Comparison of ENCODE assay signal across 11 mouse cellular contexts in the genomic region with DNA sequence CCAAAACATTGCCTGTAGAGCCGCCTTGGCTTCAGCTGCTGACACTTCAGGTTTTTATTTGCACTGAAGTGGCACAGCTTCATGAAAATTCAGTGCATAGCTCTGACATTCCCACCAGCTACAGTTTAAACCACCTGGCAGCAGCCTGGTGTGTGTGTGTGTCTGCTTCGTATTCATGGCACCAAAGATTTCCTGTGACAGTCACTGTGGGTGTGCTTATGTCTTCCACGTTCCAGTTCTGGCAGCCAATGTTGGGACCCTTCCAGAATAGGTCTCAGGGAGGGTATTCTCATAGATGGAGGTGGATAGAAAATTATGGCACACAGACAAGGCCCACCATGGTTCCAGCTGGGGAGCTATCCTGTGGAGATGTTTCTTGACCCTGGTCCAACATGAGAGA. TPM values are rescaled to one million over a fixed set of nuclear protein-coding genes. Genes with fewer than 3 reads are reported as not detected.
DNase-seq lines count a peak whose midpoint lies in the region; ATAC-seq and TF ChIP-seq lines count a peak whose summit lies in the region.
"Had no signal": no experiment of that assay in that cellular context is flagged by ENCODE, and none has a peak within 500 bp of the region (broad histone marks: within the 10 kb centered on the region; RNA-seq: fewer than 3 reads in every experiment).

No protein-coding gene starts in this region.

- H3K9ac ChIP-seq in forebrain, embryonic 16.5 days (replicated peaks; ENCODE audit: low read depth, low read length), result no peak overlapping the region
- H3K9ac ChIP-seq: lung, embryonic 14.5 days had no signal

- no peaks in the 10 kb centered on the region for H3K9me3 ChIP-seq in forebrain, embryonic 16.5 days (ENCODE audit: control insufficient read depth, low read length)
- H3K9me3 ChIP-seq in forebrain, embryonic 10.5 days, result no peaks in the 10 kb centered on the region

- intact Hi-C loops in left cerebral cortex, postnatal 4 days (cut with DNase I), result no loop called here
- intact Hi-C loops in left cerebral cortex, postnatal 10 days (cut with DNase I), result no loop called here

- no peak overlapping the region for H3K27ac ChIP-seq in forebrain, embryonic 16.5 days (ENCODE audit: low read length)
- no peak overlapping the region for H3K27ac ChIP-seq in forebrain, embryonic 10.5 days
- H3K27ac ChIP-seq in cerebellum, adult 2 months (ENCODE audit: insufficient read depth, low read length), result no peak overlapping the region

- no peaks in the 10 kb centered on the region for H3K27me3 ChIP-seq in forebrain, embryonic 16.5 days (replicated peaks; ENCODE audit: control insufficient read depth, insufficient read depth, low read length)
- H3K27me3 ChIP-seq in forebrain, embryonic 10.5 days (ENCODE audit: poor library complexity, severe bottlenecking), result no peaks in the 10 kb centered on the region
- H3K27me3 ChIP-seq in cerebellum, adult 2 months (ENCODE audit: control insufficient read depth, insufficient read depth, low read length), result no peaks in the 10 kb centered on the region

- ATAC-seq in forebrain, embryonic 16.5 days, result peak; percentile 71; the same call in 1 of the 2 replicates
- no peak for ATAC-seq in megakaryocyte progenitor cell, adult 5-6 weeks (replicated peaks; ENCODE audit: poor library complexity)

- no peaks in the 10 kb centered on the region for H3K36me3 ChIP-seq in forebrain, embryonic 16.5 days (ENCODE audit: control insufficient read depth, insufficient read depth)
- H3K36me3 ChIP-seq in forebrain, embryonic 10.5 days (replicated peaks), result no peaks in the 10 kb centered on the region

- TF ChIP-seq CTCF in cerebellum, adult 2 months (IDR thresholded peaks at IDR 0.05; ENCODE audit: borderline replicate concordance, insufficient read depth, low read depth, low read length), result no peak

- no peak for DNase-seq in forebrain, embryonic 10.5 days (ENCODE audit: extremely low spot score, low spot score)
- peak; percentile 67 for DNase-seq in left cerebral cortex, postnatal 4 days
- no peak for DNase-seq in left cerebral cortex, postnatal 10 days (ENCODE audit: extremely low spot score in 1 of 2, low spot score in 2 of 2)
- peak; percentile 27 to 46 for DNase-seq in cerebellum, adult 2 months
- DNase-seq in kidney, postnatal 25 days, result peak; percentile 16 to 38
- DNase-seq in lung, postnatal 14 days, result no peak
- DNase-seq: heart, adult 18-20 months; lung, embryonic 14.5 days; thymus, postnatal 14 days had no signal

- TF ChIP-seq POLR2A in cerebellum, adult 2 months (IDR thresholded peaks at IDR 0.05; ENCODE audit: borderline replicate concordance, insufficient read depth, low read length), result no peak

- WGBS in forebrain, embryonic 16.5 days, result 38% methylated on average over 3 of the region's 3 CpGs
- 90% methylated on average over 3 of the region's 3 CpGs for WGBS in forebrain, embryonic 10.5 days
- 17% methylated on average over 3 of the region's 3 CpGs for WGBS in cerebellum, adult 2 months

- H3K4me1 ChIP-seq in forebrain, embryonic 16.5 days (replicated peaks; ENCODE audit: control insufficient read depth, insufficient read depth, low read length), result peaks cover 6% of the 10 kb centered on the region; the same call in 1 of the 2 replicates
- H3K4me1 ChIP-seq in forebrain, embryonic 10.5 days, result peaks cover 5% of the 10 kb centered on the region
- peaks cover 8% of the 10 kb centered on the region; the same call in 1 of the 2 replicates for H3K4me1 ChIP-seq in cerebellum, adult 2 months (ENCODE audit: control insufficient read depth, insufficient read depth, low read length)

- H3K4me2 ChIP-seq in forebrain, embryonic 16.5 days (ENCODE audit: low read length), result no peak overlapping the region
- H3K4me2 ChIP-seq: lung, embryonic 14.5 days had no signal

- no peak overlapping the region for H3K4me3 ChIP-seq in forebrain, embryonic 16.5 days (replicated peaks; ENCODE audit: low read length)
- H3K4me3 ChIP-seq in forebrain, embryonic 10.5 days, result no peak overlapping the region
- H3K4me3 ChIP-seq in cerebellum, adult 2 months (replicated peaks; ENCODE audit: insufficient read depth, low read depth, low read length), result no peak overlapping the region

RNA-seq across cellular contexts. Expression of a gene that starts 34.2 kb away (rescaled TPM):
- polyA plus RNA-seq in forebrain, embryonic 16.5 days (2015; fragmentation: Nextera tagmentation; extraction: Ambion mirVana), result 1.4 and 1.7 TPM in 2 replicates
- 0.90 and 0.96 TPM in 2 replicates for polyA plus RNA-seq in forebrain, embryonic 10.5 days (2016; fragmentation: Nextera tagmentation; extraction: Ambion mirVana)
- total RNA-seq in left cerebral cortex, postnatal 4 days (2021), result 10 to 100 TPM; 25.4 to 25.9 TPM
- total RNA-seq in left cerebral cortex, postnatal 10 days (2021), result 10 to 100 TPM; 38.5 to 41.8 TPM
- 24.6 and 25.3 TPM in 2 replicates for polyA plus RNA-seq in cerebellum, adult 2 months (2012; rRNA removed)
- 3.5 and 4.1 TPM in 2 replicates for total RNA-seq in megakaryocyte progenitor cell, adult 5-6 weeks (2015)
- total RNA-seq in megakaryocyte progenitor cell, adult 5-6 weeks (2017), result 2.3 and 4.2 TPM in 2 replicates

Comparison
In these comparisons a context has a peak if more than half of its experiments do, and no peak if none do; other contexts are left out.
1. DNase-seq: peak in left cerebral cortex, postnatal 4 days (single experiment), cerebellum, adult 2 months (2 of 2) and kidney, postnatal 25 days (2 of 2); none in forebrain, embryonic 10.5 days (single experiment), left cerebral cortex, postnatal 10 days (0 of 2) and lung, postnatal 14 days (single experiment).
2. RNA of a gene that starts 34.2 kb away (total RNA-seq): 38.5 to 41.8 TPM in left cerebral cortex, postnatal 10 days and 25.4 to 25.9 TPM in left cerebral cortex, postnatal 4 days; 2.3 to 4.2 TPM in megakaryocyte progenitor cell, adult 5-6 weeks; every median in the first group is over 4 times any median in the second.